Mouse (Mus musculus) fat pad, adult 2 months (tissue): ENCODE measurements around the gene Samd4.
"Not testable (repeated sequence)": the region's sequence is repeated elsewhere in the genome, so short reads cannot be mapped to it uniquely, and the experiment has no call there.

Experiments used
- DNase-seq: peaks from one replicate; pipeline ENCODE4 v3.0.0-alpha.2; 2011; ENCODE audit warnings: low read depth, low spot score; ENCODE audit errors: extremely low read depth

Gene Samd4

GRCm38 (mm10) chr14:47104246-47105173 lies 221.9 kb downstream of the Samd4 start:
- no peak for DNase-seq

GRCm38 (mm10) chr14:47105174-47105557 lies 222.5 kb downstream of the Samd4 start:
- no peak for DNase-seq

- DNase-seq, result no peak
Measured at GRCm38 (mm10) chr14:47105755-47106154, 223.1 kb downstream of the Samd4 start.

GRCm38 (mm10) chr14:47107461-47107860 lies 224.8 kb downstream of the Samd4 start:
- no peak for DNase-seq

GRCm38 (mm10) chr14:47110391-47110790 lies 227.7 kb downstream of the Samd4 start:
- DNase-seq, result not testable (repeated sequence)

GRCm38 (mm10) chr14:47111341-47111740 lies 228.7 kb downstream of the Samd4 start:
- DNase-seq, result no peak

GRCm38 (mm10) chr14:47115154-47115553 lies 232.5 kb downstream of the Samd4 start:
- DNase-seq, result no peak

- DNase-seq, result no peak
Measured at GRCm38 (mm10) chr14:47116062-47116762, 233.6 kb downstream of the Samd4 start.

GRCm38 (mm10) chr14:47117522-47117921 lies 234.9 kb downstream of the Samd4 start:
- DNase-seq, result no peak

GRCm38 (mm10) chr14:47127987-47128386 lies 245.3 kb downstream of the Samd4 start:
- no peak for DNase-seq

GRCm38 (mm10) chr14:47133948-47134347 lies 251.3 kb downstream of the Samd4 start:
- no peak for DNase-seq

- DNase-seq, result no peak
Measured at GRCm38 (mm10) chr14:47136637-47137036, 254.0 kb downstream of the Samd4 start.

- no peak for DNase-seq
Measured at GRCm38 (mm10) chr14:47138853-47139252, 256.2 kb downstream of the Samd4 start.

- DNase-seq, result no peak
Measured at GRCm38 (mm10) chr14:47144326-47144725, 261.7 kb downstream of the Samd4 start.

- DNase-seq, result no peak
Measured at GRCm38 (mm10) chr14:47151306-47151705, 268.7 kb downstream of the Samd4 start.

- no peak for DNase-seq
Measured at GRCm38 (mm10) chr14:47154303-47154702, 271.6 kb downstream of the Samd4 start.
